Mouse (Mus musculus) stomach, postnatal 0 days (tissue): ENCODE measurements around the gene Comtd1.

ENCODE experiments used
- CTCF ChIP-seq: IDR thresholded peaks from 2 replicates; pipeline ENCODE4 v1.5.1; 2016; ENCODE audit warnings: antibody characterized with exemption, low read depth, mild to moderate bottlenecking, moderate library complexity
- EP300 ChIP-seq: optimal IDR thresholded peaks from 2 replicates; pipeline ENCODE3; 2016; ENCODE audit warnings: antibody characterized with exemption

GRCm38 (mm10) chr14:21855961-21856360 lies 7.2 kb upstream of the Comtd1 start:
- TF ChIP-seq CTCF (no peak), EP300 (no peak)
